Mouse (Mus musculus): Measurements from ENCODE around the gene Hunk. TPM values are rescaled to one million over a fixed set of nuclear protein-coding genes. Genes with fewer than 3 reads are reported as not detected.

Gene Hunk
- 14.5 and 15.8 TPM in 2 replicates for polyA plus RNA-seq (2014; fragmentation: Nextera tagmentation; extraction: Ambion mirVana)

- WGBS: under 1% methylated on average over 79 of the region's 101 CpGs
- peak within 1 kb of the TSS; percentile 75 for H3K4me2 ChIP-seq (ENCODE audit: low read depth, low read length)
- H3K9me3 ChIP-seq (replicated peaks; ENCODE audit: control insufficient read depth, low read length): no peaks in the 10 kb centered on the region
- peak within 1 kb of the TSS; percentile 99 for H3K9ac ChIP-seq (replicated peaks; ENCODE audit: low read length)
- H3K36me3 ChIP-seq (replicated peaks; ENCODE audit: control insufficient read depth, insufficient read depth, low read depth, low read length): peaks cover 4% of the 10 kb centered on the region
- H3K27ac ChIP-seq (replicated peaks; ENCODE audit: low read depth, low read length): peak within 1 kb of the TSS; percentile 97
- no peaks in the 10 kb centered on the region; the same call in 1 of the 2 replicates for H3K4me1 ChIP-seq (ENCODE audit: control insufficient read depth, insufficient read depth, low read length)
- peak; percentile 89 for DNase-seq (ENCODE audit: low spot score)
- H3K27me3 ChIP-seq (ENCODE audit: control insufficient read depth, insufficient read depth, low read length): no peaks in the 10 kb centered on the region
- peak within 1 kb of the TSS; percentile 97 for H3K4me3 ChIP-seq (ENCODE audit: low read depth, low read length)
- ATAC-seq (replicated peaks; ENCODE audit: insufficient number of reproducible peaks, low FRiP score, low TSS enrichment, low read depth): peak; percentile 80
Observed at GRCm38 (mm10) chr16:90385688-90386513, at the start of gene Hunk. Gene Hunk (plus strand): TSS chr16:90386013.

GRCm38 (mm10) chr16:90339026-90339425 lies 46.8 kb upstream of the Hunk start:
- H3K27ac ChIP-seq (replicated peaks; ENCODE audit: low read depth, low read length): no peak overlapping the region
- DNase-seq (ENCODE audit: low spot score) (no peak), ATAC-seq (replicated peaks; ENCODE audit: insufficient number of reproducible peaks, low FRiP score, low TSS enrichment, low read depth) (no peak)
- no peaks in the 10 kb centered on the region for H3K27me3 ChIP-seq (ENCODE audit: control insufficient read depth, insufficient read depth, low read length)
- no peaks in the 10 kb centered on the region for H3K9me3 ChIP-seq (replicated peaks; ENCODE audit: control insufficient read depth, low read length)
- no peak overlapping the region for H3K4me2 ChIP-seq (ENCODE audit: low read depth, low read length)
- H3K4me1 ChIP-seq (ENCODE audit: control insufficient read depth, insufficient read depth, low read length): no peaks in the 10 kb centered on the region
- WGBS: 90% methylated on average over 6 of the region's 6 CpGs
- H3K36me3 ChIP-seq (replicated peaks; ENCODE audit: control insufficient read depth, insufficient read depth, low read depth, low read length): no peaks in the 10 kb centered on the region
- H3K4me3 ChIP-seq (ENCODE audit: low read depth, low read length): no peak overlapping the region
- no peak overlapping the region for H3K9ac ChIP-seq (replicated peaks; ENCODE audit: low read length)

GRCm38 (mm10) chr16:90341086-90341485 lies 44.7 kb upstream of the Hunk start:
- no peak overlapping the region for H3K9ac ChIP-seq (replicated peaks; ENCODE audit: low read length)
- H3K4me3 ChIP-seq (ENCODE audit: low read depth, low read length): no peak overlapping the region
- H3K36me3 ChIP-seq (replicated peaks; ENCODE audit: control insufficient read depth, insufficient read depth, low read depth, low read length): no peaks in the 10 kb centered on the region
- no peak for DNase-seq (ENCODE audit: low spot score)
- no peaks in the 10 kb centered on the region for H3K27me3 ChIP-seq (ENCODE audit: control insufficient read depth, insufficient read depth, low read length)
- WGBS: 92% methylated on average over 5 of the region's 5 CpGs
- ATAC-seq (replicated peaks; ENCODE audit: insufficient number of reproducible peaks, low FRiP score, low TSS enrichment, low read depth): no peak
- no peak overlapping the region for H3K4me2 ChIP-seq (ENCODE audit: low read depth, low read length)
- H3K9me3 ChIP-seq (replicated peaks; ENCODE audit: control insufficient read depth, low read length): no peaks in the 10 kb centered on the region
- H3K27ac ChIP-seq (replicated peaks; ENCODE audit: low read depth, low read length): no peak overlapping the region
- no peaks in the 10 kb centered on the region for H3K4me1 ChIP-seq (ENCODE audit: control insufficient read depth, insufficient read depth, low read length)

- Histone ChIP-seq H3K4me2 (ENCODE audit: low read depth, low read length) (no peak overlapping the region), H3K27ac (replicated peaks; ENCODE audit: low read depth, low read length) (no peak overlapping the region), H3K4me1 (ENCODE audit: control insufficient read depth, insufficient read depth, low read length) (no peaks in the 10 kb centered on the region), H3K9ac (replicated peaks; ENCODE audit: low read length) (no peak overlapping the region), H3K36me3 (replicated peaks; ENCODE audit: control insufficient read depth, insufficient read depth, low read depth, low read length) (no peaks in the 10 kb centered on the region), H3K27me3 (ENCODE audit: control insufficient read depth, insufficient read depth, low read length) (no peaks in the 10 kb centered on the region), H3K9me3 (replicated peaks; ENCODE audit: control insufficient read depth, low read length) (no peaks in the 10 kb centered on the region), H3K4me3 (ENCODE audit: low read depth, low read length) (no peak overlapping the region)
- 29% methylated on average over 12 of the region's 13 CpGs for WGBS
- ATAC-seq (replicated peaks; ENCODE audit: insufficient number of reproducible peaks, low FRiP score, low TSS enrichment, low read depth): peak; percentile 97
- DNase-seq (ENCODE audit: low spot score): peak; percentile 88
Observed at GRCm38 (mm10) chr16:90349700-90350548, 35.9 kb upstream of the Hunk start.

- Histone ChIP-seq H3K9ac (replicated peaks; ENCODE audit: low read length) (no peak overlapping the region), H3K9me3 (replicated peaks; ENCODE audit: control insufficient read depth, low read length) (no peaks in the 10 kb centered on the region), H3K27ac (replicated peaks; ENCODE audit: low read depth, low read length) (no peak overlapping the region), H3K4me1 (ENCODE audit: control insufficient read depth, insufficient read depth, low read length) (no peaks in the 10 kb centered on the region), H3K4me2 (ENCODE audit: low read depth, low read length) (no peak overlapping the region), H3K36me3 (replicated peaks; ENCODE audit: control insufficient read depth, insufficient read depth, low read depth, low read length) (no peaks in the 10 kb centered on the region), H3K4me3 (ENCODE audit: low read depth, low read length) (no peak overlapping the region), H3K27me3 (ENCODE audit: control insufficient read depth, insufficient read depth, low read length) (no peaks in the 10 kb centered on the region)
- no peak for DNase-seq (ENCODE audit: low spot score)
- ATAC-seq (replicated peaks; ENCODE audit: insufficient number of reproducible peaks, low FRiP score, low TSS enrichment, low read depth): no peak
- WGBS: 74% methylated on average over 8 of the region's 8 CpGs
Observed at GRCm38 (mm10) chr16:90351726-90352125, 34.1 kb upstream of the Hunk start.

- Histone ChIP-seq H3K9ac (replicated peaks; ENCODE audit: low read length) (no peak overlapping the region), H3K4me1 (ENCODE audit: control insufficient read depth, insufficient read depth, low read length) (no peaks in the 10 kb centered on the region), H3K9me3 (replicated peaks; ENCODE audit: control insufficient read depth, low read length) (no peaks in the 10 kb centered on the region), H3K4me2 (ENCODE audit: low read depth, low read length) (no peak overlapping the region), H3K27ac (replicated peaks; ENCODE audit: low read depth, low read length) (no peak overlapping the region), H3K4me3 (ENCODE audit: low read depth, low read length) (no peak overlapping the region), H3K27me3 (ENCODE audit: control insufficient read depth, insufficient read depth, low read length) (no peaks in the 10 kb centered on the region), H3K36me3 (replicated peaks; ENCODE audit: control insufficient read depth, insufficient read depth, low read depth, low read length) (no peaks in the 10 kb centered on the region)
- DNase-seq (ENCODE audit: low spot score): no peak
- WGBS: 68% methylated on average over 6 of the region's 6 CpGs
- no peak for ATAC-seq (replicated peaks; ENCODE audit: insufficient number of reproducible peaks, low FRiP score, low TSS enrichment, low read depth)
Observed at GRCm38 (mm10) chr16:90352691-90353090, 33.1 kb upstream of the Hunk start.

- DNase-seq (ENCODE audit: low spot score) (no peak), ATAC-seq (replicated peaks; ENCODE audit: insufficient number of reproducible peaks, low FRiP score, low TSS enrichment, low read depth) (no peak)
- H3K4me2 ChIP-seq (ENCODE audit: low read depth, low read length): no peak overlapping the region
- H3K9me3 ChIP-seq (replicated peaks; ENCODE audit: control insufficient read depth, low read length): no peaks in the 10 kb centered on the region
- H3K36me3 ChIP-seq (replicated peaks; ENCODE audit: control insufficient read depth, insufficient read depth, low read depth, low read length): no peaks in the 10 kb centered on the region
- 84% methylated on average over 5 of the region's 5 CpGs for WGBS
- H3K4me3 ChIP-seq (ENCODE audit: low read depth, low read length): no peak overlapping the region
- no peak overlapping the region for H3K27ac ChIP-seq (replicated peaks; ENCODE audit: low read depth, low read length)
- no peak overlapping the region for H3K9ac ChIP-seq (replicated peaks; ENCODE audit: low read length)
- no peaks in the 10 kb centered on the region for H3K27me3 ChIP-seq (ENCODE audit: control insufficient read depth, insufficient read depth, low read length)
- no peaks in the 10 kb centered on the region for H3K4me1 ChIP-seq (ENCODE audit: control insufficient read depth, insufficient read depth, low read length)
Observed at GRCm38 (mm10) chr16:90353156-90353555, 32.7 kb upstream of the Hunk start.

GRCm38 (mm10) chr16:90359329-90359728 lies 26.5 kb upstream of the Hunk start:
- 86% methylated on average over 9 of the region's 9 CpGs for WGBS
- Histone ChIP-seq H3K36me3 (replicated peaks; ENCODE audit: control insufficient read depth, insufficient read depth, low read depth, low read length) (no peaks in the 10 kb centered on the region), H3K4me2 (ENCODE audit: low read depth, low read length) (no peak overlapping the region), H3K9me3 (replicated peaks; ENCODE audit: control insufficient read depth, low read length) (no peaks in the 10 kb centered on the region), H3K27ac (replicated peaks; ENCODE audit: low read depth, low read length) (no peak overlapping the region), H3K9ac (replicated peaks; ENCODE audit: low read length) (no peak overlapping the region), H3K27me3 (ENCODE audit: control insufficient read depth, insufficient read depth, low read length) (no peaks in the 10 kb centered on the region), H3K4me1 (ENCODE audit: control insufficient read depth, insufficient read depth, low read length) (no peaks in the 10 kb centered on the region; the same call in 1 of the 2 replicates), H3K4me3 (ENCODE audit: low read depth, low read length) (no peak overlapping the region)
- no peak for DNase-seq (ENCODE audit: low spot score)
- ATAC-seq (replicated peaks; ENCODE audit: insufficient number of reproducible peaks, low FRiP score, low TSS enrichment, low read depth): no peak
